Mouse (Mus musculus) telencephalon, adult 2 months (tissue): Measurements from ENCODE around the gene Slc4a3.
A peak's percentile ranks its signal among the peaks of the same experiment; 100 is the strongest.

Experiments used
- DNase-seq: peaks from one replicate; pipeline ENCODE4 v3.0.0-alpha.2; 2011; ENCODE audit warnings: low read depth, low spot score

Gene Slc4a3

GRCm38 (mm10) chr1:75545965-75546956, at the start of gene Slc4a3:
Slc4a3 (plus strand) TSS chr1:75546266.
- no peak for DNase-seq

- no peak for DNase-seq
Measured at GRCm38 (mm10) chr1:75498897-75499296, 47.2 kb upstream of the Slc4a3 start.

- no peak for DNase-seq
Measured at GRCm38 (mm10) chr1:75499441-75499840, 46.6 kb upstream of the Slc4a3 start.

GRCm38 (mm10) chr1:75501905-75502304, 44.2 kb upstream of the Slc4a3 start:
- no peak for DNase-seq

GRCm38 (mm10) chr1:75502945-75503650, 43.0 kb upstream of the Slc4a3 start:
- no peak for DNase-seq

- DNase-seq, result no peak
Measured at GRCm38 (mm10) chr1:75503651-75503980, 42.5 kb upstream of the Slc4a3 start.

- DNase-seq, result peak; percentile 65
Measured at GRCm38 (mm10) chr1:75504256-75505045, 41.6 kb upstream of the Slc4a3 start.

GRCm38 (mm10) chr1:75505159-75505955, 40.7 kb upstream of the Slc4a3 start:
- peak; percentile 74 for DNase-seq

GRCm38 (mm10) chr1:75505956-75506831, 39.9 kb upstream of the Slc4a3 start, which contains the start of gene Obsl1:
Obsl1 (minus strand) TSS chr1:75506452.
- peak; percentile 18 for DNase-seq

- no peak for DNase-seq
Measured at GRCm38 (mm10) chr1:75507006-75507405, 39.1 kb upstream of the Slc4a3 start, which contains the start of gene Inha. Inha (plus strand) TSS chr1:75507077.

GRCm38 (mm10) chr1:75509586-75509985, 36.5 kb upstream of the Slc4a3 start:
- DNase-seq, result no peak

GRCm38 (mm10) chr1:75510154-75510553, 35.9 kb upstream of the Slc4a3 start:
- no peak for DNase-seq

- DNase-seq, result no peak
Measured at GRCm38 (mm10) chr1:75511437-75512210, 34.4 kb upstream of the Slc4a3 start.

- DNase-seq, result no peak
Measured at GRCm38 (mm10) chr1:75512550-75512949, 33.5 kb upstream of the Slc4a3 start.

- DNase-seq, result no peak
Measured at GRCm38 (mm10) chr1:75516703-75517380, 29.2 kb upstream of the Slc4a3 start.

- no peak for DNase-seq
Measured at GRCm38 (mm10) chr1:75517984-75518383, 28.1 kb upstream of the Slc4a3 start.

- DNase-seq, result no peak
Measured at GRCm38 (mm10) chr1:75518427-75518826, 27.6 kb upstream of the Slc4a3 start.

GRCm38 (mm10) chr1:75519576-75519975, 26.5 kb upstream of the Slc4a3 start:
- no peak for DNase-seq
